Mouse (Mus musculus) forebrain, embryonic 13.5 days (tissue): Measurements from ENCODE around the gene Tmem9. TPM values are rescaled to one million over a fixed set of nuclear protein-coding genes. Genes with fewer than 3 reads are reported as not detected.

Experiments used
- ATAC-seq: fragments of 200-750 bp; cut with Nextera tagmentation; 2 replicates; pipeline ENCODE4 v1.8.0; 2017
- H3K27ac ChIP-seq: fragments of 300-500 bp; sonication (generic); 2 replicates; pipeline ENCODE4 v1.5.1; 2015; ENCODE audit warnings: inconsistent platforms, mild to moderate bottlenecking, moderate library complexity
- H3K27me3 ChIP-seq: fragments of 300-500 bp; sonication (generic); 2 replicates; pipeline ENCODE4 v1.6.1; 2015; ENCODE audit warnings: mild to moderate bottlenecking, inconsistent platforms
- H3K36me3 ChIP-seq: fragments of 300-500 bp; sonication (generic); 2 replicates; pipeline ENCODE4 v1.6.1; 2015; ENCODE audit warnings: mild to moderate bottlenecking, inconsistent platforms; ENCODE audit not compliant: poor library complexity, severe bottlenecking
- H3K4me1 ChIP-seq: fragments of 300-500 bp; sonication (generic); 2 replicates; pipeline ENCODE4 v1.6.1; 2015; ENCODE audit warnings: inconsistent platforms
- H3K4me2 ChIP-seq: fragments of 300-500 bp; sonication (generic); 2 replicates; pipeline ENCODE4 v1.6.1; 2015; ENCODE audit warnings: inconsistent platforms, mild to moderate bottlenecking, moderate library complexity
- H3K4me3 ChIP-seq: fragments of 300-500 bp; sonication (generic); 2 replicates; pipeline ENCODE4 v1.5.1; 2015; ENCODE audit warnings: mild to moderate bottlenecking, inconsistent platforms
- H3K9ac ChIP-seq: fragments of 300-500 bp; sonication (generic); 2 replicates; pipeline ENCODE4 v1.6.1; 2015; ENCODE audit warnings: mild to moderate bottlenecking, inconsistent platforms
- H3K9me3 ChIP-seq: fragments of 300-500 bp; sonication (generic); replicated peaks from 2 replicates; pipeline ENCODE4 v1.6.1; 2016; ENCODE audit warnings: inconsistent platforms
- WGBS: fragments of 180-500 bp; shearing (Covaris S2); methylation state at CpG from one replicate; pipeline ENCODE4 v1.1.7; 2015; 5-methylcytosine and 5-hydroxymethylcytosine counted together
- polyA plus RNA-seq: library from polyadenylated mRNA; unstranded; fragments of >200 nt; fragmentation: Nextera tagmentation; extraction: Ambion mirVana; gene quantifications from 2 replicates; pipeline ENCODE4 v1.2.1, GENCODE M21; 2015

Tmem9 gene
- polyA plus RNA-seq, 1 experiment from 2014 or later, result 130 TPM

DNA sequence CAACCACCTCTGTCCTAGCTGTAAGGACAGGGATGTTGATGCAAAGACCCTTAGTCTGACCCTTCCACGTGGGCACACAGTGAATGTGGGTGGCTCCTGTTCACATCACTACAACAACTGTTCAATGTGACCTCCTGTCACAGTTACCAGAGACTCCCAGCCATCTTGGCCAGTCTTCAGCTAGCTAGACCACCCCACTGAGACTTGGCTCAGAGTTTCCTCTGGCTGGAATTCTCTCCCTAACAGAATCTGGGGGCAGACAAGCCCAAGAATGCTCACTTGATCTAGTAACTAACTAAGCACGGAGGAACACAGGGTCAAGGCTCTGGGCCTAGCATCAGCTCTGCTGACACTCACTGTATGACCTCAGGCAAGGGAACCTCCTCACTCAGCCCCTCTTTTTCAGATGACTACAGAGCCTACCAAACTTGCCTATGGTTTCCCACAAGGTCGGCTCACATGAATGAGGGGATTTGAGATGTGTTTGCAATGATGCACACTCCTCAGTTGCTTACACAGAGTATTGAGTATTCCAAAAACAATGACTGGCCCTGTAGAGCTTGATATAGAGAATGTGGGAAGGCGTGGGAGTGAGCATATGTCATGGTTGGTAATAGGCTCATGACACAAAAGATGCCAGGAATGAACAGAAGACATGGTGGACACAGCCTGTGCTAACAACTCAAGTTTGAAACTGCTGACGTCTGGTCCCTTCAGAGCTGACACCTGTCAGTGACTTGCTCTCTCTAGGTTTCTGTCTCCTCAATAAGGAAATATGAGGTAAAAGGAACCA is 31.0 kb downstream of the Tmem9 start:
- Histone ChIP-seq H3K4me1 (peaks cover 17% of the 10 kb centered on the region), H3K9me3 (no peaks in the 10 kb centered on the region), H3K9ac (no peak overlapping the region), H3K36me3 (peaks cover 21% of the 10 kb centered on the region), H3K27me3 (no peaks in the 10 kb centered on the region; the same call in 1 of the 2 replicates), H3K4me3 (no peak overlapping the region), H3K27ac (no peak overlapping the region), H3K4me2 (no peak overlapping the region)
- no peak for ATAC-seq
- WGBS, result 79% methylated on average over 5 of the region's 5 CpGs

DNA sequence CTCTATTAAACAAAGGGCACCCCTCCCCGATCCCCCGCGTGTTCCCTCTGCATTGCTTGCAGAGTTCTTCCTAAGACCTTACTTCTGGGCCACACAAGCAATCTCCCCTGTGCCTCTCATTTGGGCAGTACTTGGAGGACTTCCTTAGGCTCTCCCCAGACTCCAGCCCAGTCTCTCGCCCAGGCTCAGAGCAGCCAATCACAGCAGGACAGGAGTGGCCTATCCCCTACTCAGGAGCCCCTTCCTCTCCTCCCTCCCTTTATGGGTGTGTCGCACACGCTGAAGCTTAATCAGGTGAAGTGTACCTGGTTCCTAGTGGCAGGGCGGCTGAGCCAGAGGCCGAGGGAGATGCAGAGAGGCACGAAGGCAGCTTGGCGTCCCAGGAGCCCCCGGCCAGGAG is 32.5 kb downstream of the Tmem9 start:
- H3K27ac ChIP-seq, result no peak overlapping the region
- WGBS, result 10% methylated on average over 11 of the region's 11 CpGs
- H3K27me3 ChIP-seq, result no peaks in the 10 kb centered on the region; the same call in 1 of the 2 replicates
- peaks cover 17% of the 10 kb centered on the region for H3K4me1 ChIP-seq
- no peak overlapping the region for H3K4me3 ChIP-seq
- 0 out of 2 replicates have a peak overlapping the region, but pooled peaks have one; percentile 16 for H3K4me2 ChIP-seq
- ATAC-seq, result no peak
- H3K9ac ChIP-seq, result no peak overlapping the region
- peaks cover 6% of the 10 kb centered on the region for H3K36me3 ChIP-seq
- H3K9me3 ChIP-seq, result no peaks in the 10 kb centered on the region

DNA sequence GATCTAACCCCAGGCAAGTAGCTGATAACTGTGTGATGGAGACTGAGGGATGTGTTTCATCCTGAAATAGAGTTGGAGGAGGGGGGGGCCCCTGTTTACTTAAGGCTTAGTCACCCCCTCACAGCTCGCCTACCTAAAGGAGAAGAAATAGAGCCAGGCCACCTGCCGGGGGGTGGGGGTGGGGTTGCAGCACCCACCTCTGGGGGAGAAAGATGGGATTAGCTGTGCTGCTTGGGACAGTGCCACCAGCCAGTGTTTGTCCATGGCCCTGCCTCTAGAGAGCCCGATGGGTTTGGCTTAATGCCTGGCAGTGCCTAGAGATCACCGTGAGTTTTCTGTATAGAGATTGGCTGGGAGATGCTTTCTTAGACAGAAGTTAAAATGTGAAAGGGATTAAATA is 32.9 kb downstream of the Tmem9 start:
- no peak overlapping the region for H3K27ac ChIP-seq
- H3K4me1 ChIP-seq, result peaks cover 17% of the 10 kb centered on the region
- H3K9ac ChIP-seq, result no peak overlapping the region
- H3K4me2 ChIP-seq, result 0 out of 2 replicates have a peak overlapping the region, but pooled peaks have one; percentile 16
- H3K4me3 ChIP-seq, result no peak overlapping the region
- ATAC-seq, result no peak; the same call in 1 of the 2 replicates
- H3K36me3 ChIP-seq, result 0 out of 2 replicates have a peak, but pooled peaks cover 1% of the 10 kb centered on the region
- WGBS, result 24% methylated on average over 4 of the region's 4 CpGs
- H3K27me3 ChIP-seq, result no peaks in the 10 kb centered on the region; the same call in 1 of the 2 replicates
- no peaks in the 10 kb centered on the region for H3K9me3 ChIP-seq

DNA sequence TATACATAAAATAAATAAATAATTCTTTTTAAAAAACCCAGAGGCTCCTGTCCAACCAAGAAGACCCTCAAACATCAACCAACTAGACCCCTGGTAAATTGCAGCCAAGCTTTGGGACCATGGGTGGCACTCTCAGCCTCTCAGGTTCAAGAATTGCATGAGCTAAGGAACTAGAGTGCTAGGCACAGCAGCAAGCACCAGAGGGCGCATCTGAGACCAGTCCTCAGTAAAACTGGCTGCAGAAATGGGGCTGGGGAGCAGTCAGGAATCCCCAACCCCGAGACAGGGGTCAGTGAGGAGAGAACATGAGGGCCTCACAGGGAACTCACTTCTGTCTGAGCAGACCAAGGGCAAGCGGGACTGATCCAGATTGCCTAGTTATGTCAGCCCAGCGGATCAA is 37.8 kb downstream of the Tmem9 start:
- no peaks in the 10 kb centered on the region for H3K9me3 ChIP-seq
- H3K4me1 ChIP-seq, result peaks cover 10% of the 10 kb centered on the region
- 0 out of 2 replicates have a peak, but pooled peaks have one; percentile 33 for ATAC-seq
- no peak overlapping the region for H3K9ac ChIP-seq
- no peak overlapping the region for H3K27ac ChIP-seq
- H3K4me3 ChIP-seq, result no peak overlapping the region
- no peaks in the 10 kb centered on the region for H3K36me3 ChIP-seq
- peaks cover 24% of the 10 kb centered on the region for H3K27me3 ChIP-seq
- WGBS, result 14% methylated on average over 4 of the region's 4 CpGs
- H3K4me2 ChIP-seq, result no peak overlapping the region

DNA sequence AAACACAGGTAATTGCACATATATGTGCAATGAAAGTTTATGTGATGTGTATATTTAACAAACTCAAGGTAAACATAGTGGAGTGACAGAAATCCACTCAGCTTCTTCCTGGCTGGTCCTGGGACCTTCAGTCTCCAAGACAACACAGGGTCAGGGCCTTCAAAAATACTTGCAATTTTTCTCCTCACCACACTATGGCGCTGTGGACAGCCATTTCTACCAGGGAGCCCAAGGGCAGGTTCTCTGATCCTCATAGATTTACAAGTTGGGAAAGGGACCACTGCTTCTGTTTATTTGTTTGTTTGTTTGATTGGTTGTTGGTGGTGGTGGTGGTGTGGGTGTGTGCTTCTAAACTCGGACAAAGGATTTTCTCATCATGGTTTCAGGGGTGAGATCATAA is 39.5 kb downstream of the Tmem9 start:
- Histone ChIP-seq H3K27me3 (peaks cover 36% of the 10 kb centered on the region), H3K36me3 (no peaks in the 10 kb centered on the region), H3K4me2 (no peak overlapping the region), H3K27ac (no peak overlapping the region), H3K9me3 (no peaks in the 10 kb centered on the region), H3K4me3 (no peak overlapping the region), H3K4me1 (peaks cover 10% of the 10 kb centered on the region), H3K9ac (no peak overlapping the region)
- no peak for ATAC-seq
- 6% methylated on average over 2 of the region's 2 CpGs for WGBS

DNA sequence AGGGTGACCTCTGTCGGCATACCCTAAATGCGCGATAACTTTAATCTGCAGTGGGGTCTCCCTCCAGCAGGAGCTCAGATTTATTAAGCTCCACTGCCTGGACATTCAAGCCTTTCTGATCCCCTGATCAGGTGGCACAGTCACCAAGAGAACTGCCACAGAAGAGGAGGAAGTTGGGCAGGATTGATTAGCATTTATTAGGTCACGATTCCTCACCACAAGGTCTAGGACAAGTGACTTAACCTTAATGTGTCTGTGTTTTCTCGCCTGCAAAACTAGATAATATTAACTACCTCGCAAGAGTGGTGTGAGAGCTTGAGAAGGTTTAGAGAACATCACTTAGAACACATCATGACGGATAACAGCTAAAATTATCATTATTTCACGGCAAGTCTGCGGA is 39.9 kb downstream of the Tmem9 start:
- Histone ChIP-seq H3K27me3 (peaks cover 41% of the 10 kb centered on the region), H3K4me1 (peaks cover 10% of the 10 kb centered on the region), H3K4me3 (no peak overlapping the region), H3K27ac (no peak overlapping the region), H3K4me2 (no peak overlapping the region), H3K9ac (no peak overlapping the region), H3K9me3 (no peaks in the 10 kb centered on the region), H3K36me3 (no peaks in the 10 kb centered on the region)
- 77% methylated on average over 9 of the region's 9 CpGs for WGBS
- no peak for ATAC-seq

DNA sequence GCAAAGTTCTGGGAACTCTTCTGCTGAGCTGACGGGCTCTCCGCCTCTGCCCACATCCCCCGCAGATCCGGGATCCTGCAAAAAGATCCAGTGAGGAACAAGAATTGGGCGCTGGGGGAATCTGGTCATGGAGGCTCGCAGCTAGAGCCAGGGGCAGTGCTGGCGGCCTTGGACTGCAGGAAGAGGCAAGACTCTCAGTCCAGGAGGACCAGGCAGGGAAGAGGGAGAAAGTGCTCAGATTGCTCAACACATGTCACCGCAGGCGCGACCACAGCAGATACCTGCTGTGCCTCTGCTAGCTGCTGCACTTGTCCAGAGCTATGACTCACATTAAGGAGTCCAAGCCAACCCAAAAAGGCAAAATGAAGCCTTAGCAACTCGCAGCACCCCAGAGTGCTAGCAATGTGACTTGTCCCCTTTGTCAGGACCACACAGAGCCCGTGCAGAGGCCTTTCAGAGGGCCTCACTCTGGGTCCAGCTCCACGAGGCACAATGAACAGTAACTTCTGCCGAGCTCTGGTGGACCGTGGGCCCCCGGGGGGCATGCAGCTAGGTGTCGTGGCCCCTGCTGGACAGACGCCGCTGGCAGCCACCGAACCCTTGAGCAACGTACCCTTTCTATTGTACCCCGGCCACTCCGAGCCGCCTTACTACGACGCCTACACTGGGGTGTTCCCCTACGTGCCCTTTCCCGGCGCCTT is 42.5 kb downstream of the Tmem9 start, which contains the start of gene Ascl5:
Gene Ascl5 (plus strand): TSS at position 493 of the 701 bp plus-strand sequence.
- 16% methylated on average over 29 of the region's 29 CpGs for WGBS
- Histone ChIP-seq H3K36me3 (no peaks in the 10 kb centered on the region), H3K9me3 (no peaks in the 10 kb centered on the region), H3K4me3 (peak within 1 kb of the TSS; percentile 40), H3K4me1 (peaks cover 13% of the 10 kb centered on the region), H3K9ac (peak within 1 kb of the TSS; percentile 52), H3K27me3 (peaks cover 45% of the 10 kb centered on the region), H3K27ac (no peak within 1 kb of the TSS), H3K4me2 (peak within 1 kb of the TSS; percentile 70)
- no peak for ATAC-seq

DNA sequence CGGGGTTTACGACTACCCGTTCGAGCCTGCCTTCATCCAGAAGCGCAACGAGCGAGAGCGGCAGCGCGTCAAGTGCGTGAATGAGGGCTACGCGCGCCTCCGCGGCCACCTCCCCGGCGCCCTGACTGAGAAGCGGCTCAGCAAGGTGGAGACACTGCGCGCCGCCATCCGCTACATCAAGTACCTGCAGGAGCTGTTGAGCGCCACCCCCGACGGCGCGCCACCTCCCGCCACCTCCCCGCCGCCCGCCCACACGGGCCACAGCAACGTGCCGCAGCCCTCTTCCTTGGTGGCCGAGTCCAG is 43.0 kb downstream of the Tmem9 start:
- 0% methylated on average over 35 of the region's 36 CpGs for WGBS
- peaks cover 45% of the 10 kb centered on the region for H3K27me3 ChIP-seq

DNA sequence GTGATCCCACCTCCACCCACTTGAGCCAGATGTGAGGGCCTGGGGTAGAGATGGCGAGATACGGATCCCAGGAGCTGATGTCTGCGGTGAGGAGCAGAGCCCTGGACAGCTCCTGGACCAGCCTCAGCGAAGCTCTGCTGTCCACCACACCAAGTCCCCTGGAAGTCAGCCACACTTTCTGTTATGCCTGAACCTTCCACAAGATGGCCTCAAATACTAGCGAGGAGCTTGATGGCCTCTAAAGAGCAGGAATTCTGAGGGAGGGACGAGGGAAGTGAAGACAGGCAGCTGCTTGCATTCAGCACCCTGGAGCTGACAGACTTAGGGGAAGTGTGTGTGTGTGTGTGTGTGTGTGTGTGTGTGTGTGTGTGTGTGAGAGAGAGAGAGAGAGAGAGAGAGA is 43.5 kb downstream of the Tmem9 start:
- H3K36me3 ChIP-seq, result no peaks in the 10 kb centered on the region
- peaks cover 23% of the 10 kb centered on the region for H3K4me1 ChIP-seq
- no peaks in the 10 kb centered on the region for H3K9me3 ChIP-seq
- under 1% methylated on average over 6 of the region's 6 CpGs for WGBS
- peak; percentile 77 for ATAC-seq
- H3K4me2 ChIP-seq, result peak overlapping the region; percentile 70
- peaks cover 45% of the 10 kb centered on the region for H3K27me3 ChIP-seq
- H3K9ac ChIP-seq, result peak overlapping the region; percentile 52; the same call in 1 of the 2 replicates
- no peak overlapping the region for H3K27ac ChIP-seq
- H3K4me3 ChIP-seq, result peak overlapping the region; percentile 40

More for the DNA sequence above, 43.0 kb downstream of the Tmem9 start:
- Histone ChIP-seq H3K36me3 (no peaks in the 10 kb centered on the region), H3K4me1 (peaks cover 18% of the 10 kb centered on the region), H3K9ac (peak overlapping the region; percentile 52), H3K4me2 (peak overlapping the region; percentile 70), H3K9me3 (no peaks in the 10 kb centered on the region), H3K4me3 (peak overlapping the region; percentile 40), H3K27ac (no peak overlapping the region)
- peak; percentile 57 for ATAC-seq

DNA sequence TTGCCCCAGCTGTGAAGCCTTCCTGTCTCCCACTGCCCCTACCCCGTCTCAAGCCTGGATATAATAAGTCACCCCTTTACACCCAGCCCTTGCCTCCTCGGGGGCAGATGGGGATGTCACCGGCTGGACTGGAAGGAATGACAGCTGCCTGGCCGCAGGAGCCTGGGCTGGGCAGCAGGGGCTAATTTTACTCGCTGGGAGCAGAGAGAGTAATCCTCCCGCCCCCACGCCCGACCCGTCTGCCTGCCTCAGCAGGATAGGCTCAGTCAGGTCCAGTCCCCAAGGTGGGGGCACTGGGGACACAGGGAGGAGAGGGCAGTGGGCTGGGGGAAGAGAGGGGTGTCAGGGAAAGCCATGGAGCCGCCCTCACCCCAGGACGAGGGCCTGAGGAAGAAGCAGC is 44.6 kb downstream of the Tmem9 start, which contains the start of gene Cacna1s:
Gene Cacna1s (plus strand): TSS at position 204 of the 400 bp plus-strand sequence.
- H3K4me1 ChIP-seq, result peaks cover 27% of the 10 kb centered on the region
- H3K27me3 ChIP-seq, result peaks cover 45% of the 10 kb centered on the region
- no peak within 1 kb of the TSS for H3K27ac ChIP-seq
- no peak for ATAC-seq
- no peaks in the 10 kb centered on the region for H3K9me3 ChIP-seq
- no peaks in the 10 kb centered on the region for H3K36me3 ChIP-seq
- no peak within 1 kb of the TSS for H3K4me3 ChIP-seq
- H3K4me2 ChIP-seq, result no peak within 1 kb of the TSS
- 37% methylated on average over 11 of the region's 11 CpGs for WGBS
- no peak within 1 kb of the TSS for H3K9ac ChIP-seq

DNA sequence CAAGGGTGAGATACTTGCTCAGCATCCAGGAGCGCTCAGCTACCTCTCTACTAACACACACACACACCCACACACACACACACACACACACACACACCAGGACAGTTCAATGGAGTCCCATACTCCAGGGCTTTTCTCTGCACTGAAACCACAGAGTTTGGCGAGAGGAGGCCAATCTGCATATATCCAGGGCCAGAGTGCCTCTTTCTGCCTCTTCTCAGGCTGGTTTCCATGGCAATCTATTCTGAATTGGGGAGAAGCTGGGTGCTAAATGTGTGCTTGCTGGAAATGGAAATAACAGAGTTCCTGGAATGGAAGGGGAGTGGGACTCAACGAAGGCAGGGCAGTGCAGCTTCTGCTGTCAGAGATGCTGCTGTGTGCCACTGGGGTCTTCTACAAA is 47.8 kb downstream of the Tmem9 start:
- WGBS, result 43% methylated on average over 3 of the region's 3 CpGs
- no peak overlapping the region for H3K27ac ChIP-seq
- no peak overlapping the region for H3K4me3 ChIP-seq
- H3K9ac ChIP-seq, result no peak overlapping the region
- H3K36me3 ChIP-seq, result no peaks in the 10 kb centered on the region
- ATAC-seq, result peak; percentile 39
- peaks cover 22% of the 10 kb centered on the region for H3K27me3 ChIP-seq
- no peak overlapping the region for H3K4me2 ChIP-seq
- H3K4me1 ChIP-seq, result peaks cover 23% of the 10 kb centered on the region
- H3K9me3 ChIP-seq, result no peaks in the 10 kb centered on the region

DNA sequence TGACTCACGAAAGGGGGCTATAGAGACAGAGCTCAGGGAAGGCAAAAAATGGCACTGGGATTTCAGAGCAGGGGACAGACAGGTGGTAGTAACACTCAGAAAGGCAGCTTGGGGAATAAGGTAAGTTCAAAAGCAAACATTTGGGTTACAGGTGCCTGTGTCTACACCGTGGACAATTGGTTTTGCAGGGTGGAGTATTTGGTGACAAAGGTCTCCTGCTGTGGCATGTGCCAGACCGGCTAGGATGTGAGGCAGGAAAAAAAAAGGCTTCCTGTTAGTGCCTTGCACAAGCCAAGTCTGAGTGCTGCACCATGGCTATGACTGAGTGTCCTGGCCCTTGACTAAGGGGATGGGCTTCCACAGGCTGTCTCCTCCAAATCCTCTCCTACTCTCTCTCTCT is 50.6 kb downstream of the Tmem9 start:
- Histone ChIP-seq H3K9me3 (no peaks in the 10 kb centered on the region), H3K4me3 (no peak overlapping the region), H3K4me1 (peaks cover 28% of the 10 kb centered on the region), H3K4me2 (no peak overlapping the region), H3K9ac (no peak overlapping the region), H3K27me3 (no peaks in the 10 kb centered on the region), H3K36me3 (no peaks in the 10 kb centered on the region), H3K27ac (no peak overlapping the region)
- 55% methylated on average over 3 of the region's 3 CpGs for WGBS
- no peak for ATAC-seq
